Mouse (Mus musculus): ENCODE results near the gene Hs3st3b1.

- TF ChIP-seq CTCF (IDR thresholded peaks at IDR 0.05) = no peak
- TF ChIP-seq EP300 (IDR thresholded peaks at IDR 0.05) = no peak
Measured at GRCm38 (mm10) chr11:63936641-63937040, 14.6 kb upstream of the Hs3st3b1 start.

All from lung, postnatal 0 days (tissue).